Mouse (Mus musculus): ENCODE data around the gene Fbxl15. TPM values are rescaled to one million over a fixed set of nuclear protein-coding genes. Genes with fewer than 3 reads are reported as not detected.

The Fbxl15 gene
- polyA plus RNA-seq, 1 experiment = not detected

DNA sequence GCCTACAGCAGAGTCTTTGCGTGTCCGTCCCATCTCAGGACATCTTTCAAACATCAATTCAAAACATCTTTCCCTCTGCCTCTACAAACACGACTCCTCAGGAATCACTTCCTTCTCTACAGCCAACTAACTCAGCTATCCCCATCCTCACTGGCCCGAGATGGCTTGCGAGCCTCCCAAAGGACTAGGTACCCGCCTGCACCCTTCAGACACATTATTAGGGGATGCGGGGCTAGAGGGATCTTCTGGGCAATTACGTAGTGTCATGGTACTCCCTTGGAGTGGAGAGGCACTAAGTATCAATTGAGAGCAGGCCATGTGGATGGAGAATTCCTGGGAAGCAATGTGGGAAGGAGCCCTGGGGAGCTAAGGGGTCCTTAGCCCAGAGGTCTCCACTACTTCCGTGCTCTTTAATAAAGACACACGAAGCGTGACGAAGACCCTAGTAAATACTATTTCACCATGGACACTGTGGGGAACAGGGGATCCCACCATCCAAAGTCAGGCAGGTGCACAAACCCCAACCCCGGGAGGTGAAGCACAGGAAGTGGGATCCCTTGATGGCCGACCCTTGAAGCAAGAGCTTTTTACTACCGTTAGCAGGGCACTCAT is 9.8 kb downstream of the Fbxl15 start:
- TF ChIP-seq POLR2A (IDR thresholded peaks at IDR 0.05; ENCODE audit: insufficient read depth, low read depth, low read length) = no peak
- TF ChIP-seq CTCF (IDR thresholded peaks at IDR 0.05; ENCODE audit: insufficient read depth, low read depth, low read length) = no peak
- 19% methylated on average over 15 of the region's 15 CpGs for WGBS
- Histone ChIP-seq H3K4me1 (ENCODE audit: control insufficient read depth, insufficient read depth, low read length) (peaks cover 21% of the 10 kb centered on the region), H3K4me3 (ENCODE audit: insufficient read depth, low read depth, low read length) (peak overlapping the region; percentile 84), H3K27ac (ENCODE audit: insufficient read depth, low read depth, low read length) (peak overlapping the region; percentile 53)

DNA sequence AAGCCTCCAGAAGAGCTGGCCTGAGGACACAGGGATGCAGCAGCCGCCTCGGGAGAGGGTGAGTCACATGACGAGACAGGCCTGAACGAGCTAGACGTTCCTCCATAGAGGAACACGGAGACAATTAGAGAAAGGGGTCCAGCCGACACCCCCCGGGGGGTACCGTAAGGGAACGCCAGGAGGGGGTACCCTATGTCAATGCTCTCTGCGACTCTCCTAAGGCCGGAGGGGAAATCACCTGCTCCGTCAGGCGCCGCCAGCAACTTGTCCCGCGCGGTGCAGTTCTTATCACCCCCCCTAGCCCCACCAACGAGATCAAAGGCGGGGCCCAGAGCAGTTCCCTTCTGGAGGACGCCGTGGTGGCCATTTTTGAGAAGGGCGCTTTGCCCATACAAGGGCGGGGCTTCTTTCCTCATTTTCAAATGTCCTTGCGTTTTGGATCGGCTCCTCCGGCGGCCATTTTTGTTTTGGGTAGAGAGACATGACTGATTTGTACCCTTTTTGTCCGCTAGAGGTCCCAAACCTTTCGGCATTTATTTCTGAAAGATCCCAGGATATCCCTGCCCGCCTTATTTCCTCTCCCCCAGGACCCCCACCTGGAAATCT is 10.4 kb downstream of the Fbxl15 start, which contains the start of gene Cuedc2:
Gene Cuedc2, minus strand, starts transcription at position 372 of the 606 bp plus-strand sequence.
- under 1% methylated on average over 31 of the region's 31 CpGs for WGBS
- TF ChIP-seq CTCF (IDR thresholded peaks at IDR 0.05; ENCODE audit: insufficient read depth, low read depth, low read length) = no peak
- peak; percentile 31; the same call in 1 of the 2 replicates for TF ChIP-seq POLR2A (IDR thresholded peaks at IDR 0.05; ENCODE audit: insufficient read depth, low read depth, low read length)
- peaks cover 21% of the 10 kb centered on the region for H3K4me1 ChIP-seq (ENCODE audit: control insufficient read depth, insufficient read depth, low read length)
- H3K27ac ChIP-seq (ENCODE audit: insufficient read depth, low read depth, low read length) = peak within 1 kb of the TSS; percentile 53
- peak within 1 kb of the TSS; percentile 84 for H3K4me3 ChIP-seq (ENCODE audit: insufficient read depth, low read depth, low read length)

DNA sequence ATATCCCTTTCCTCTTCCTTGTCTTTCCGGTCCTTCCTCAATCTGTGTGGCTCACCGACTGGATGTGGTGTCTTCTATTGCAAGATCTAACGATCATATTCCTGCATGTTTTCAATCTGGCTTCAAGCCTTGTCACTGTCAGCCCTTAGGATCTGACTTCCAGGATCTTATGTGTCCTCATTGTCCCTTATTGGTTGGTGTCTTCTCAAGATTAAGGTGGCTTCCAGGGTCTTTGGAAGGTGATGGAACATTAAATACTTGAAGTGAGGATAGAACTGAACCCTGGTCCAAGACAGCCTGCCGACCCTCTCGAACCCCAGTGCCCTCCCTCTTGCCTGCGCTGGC is 10.9 kb downstream of the Fbxl15 start:
- WGBS = 13% methylated on average over 6 of the region's 6 CpGs
- H3K27ac ChIP-seq (ENCODE audit: insufficient read depth, low read depth, low read length) = peak overlapping the region; percentile 34
- peaks cover 21% of the 10 kb centered on the region for H3K4me1 ChIP-seq (ENCODE audit: control insufficient read depth, insufficient read depth, low read length)
- H3K4me3 ChIP-seq (ENCODE audit: insufficient read depth, low read depth, low read length) = peak overlapping the region; percentile 27
- no peak for TF ChIP-seq CTCF (IDR thresholded peaks at IDR 0.05; ENCODE audit: insufficient read depth, low read depth, low read length)

DNA sequence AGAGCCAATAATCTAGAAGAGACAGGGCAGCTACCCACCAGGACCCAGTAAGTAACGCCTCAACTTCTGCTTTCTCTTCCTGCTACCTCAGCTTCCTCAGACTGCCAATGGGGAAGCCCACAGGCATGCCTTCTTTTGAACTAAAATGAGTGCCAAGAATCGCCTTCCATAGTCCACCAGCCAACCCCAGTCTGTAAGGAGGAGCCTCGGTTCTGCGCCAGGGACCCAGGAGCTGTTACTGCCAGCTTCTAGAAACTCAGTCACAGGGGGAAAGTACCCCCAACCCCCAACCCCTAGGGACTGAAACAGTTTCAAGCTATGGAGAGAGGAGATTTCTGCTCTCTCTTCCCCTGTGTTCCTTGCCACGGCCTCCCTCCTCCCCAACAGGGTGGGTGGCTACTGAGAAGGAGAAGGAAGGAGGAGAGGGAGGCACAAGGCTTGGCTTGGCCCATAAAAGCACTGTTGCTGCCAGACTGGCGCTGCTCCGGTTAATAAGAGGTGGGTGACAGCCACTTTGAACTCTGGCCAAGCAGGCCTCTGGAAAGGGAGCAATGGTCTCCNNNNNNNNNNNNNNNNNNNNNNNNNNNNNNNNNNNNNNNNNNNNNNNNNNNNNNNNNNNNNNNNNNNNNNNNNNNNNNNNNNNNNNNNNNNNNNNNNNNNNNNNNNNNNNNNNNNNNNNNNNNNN is 11.4 kb downstream of the Fbxl15 start:
- Histone ChIP-seq H3K27ac (ENCODE audit: insufficient read depth, low read depth, low read length) (peak overlapping the region; percentile 34; the same call in 1 of the 2 replicates), H3K4me3 (ENCODE audit: insufficient read depth, low read depth, low read length) (no peak overlapping the region), H3K4me1 (ENCODE audit: control insufficient read depth, insufficient read depth, low read length) (peaks cover 21% of the 10 kb centered on the region)
- TF ChIP-seq CTCF (IDR thresholded peaks at IDR 0.05; ENCODE audit: insufficient read depth, low read depth, low read length) (no peak), POLR2A (IDR thresholded peaks at IDR 0.05; ENCODE audit: insufficient read depth, low read depth, low read length) (no peak)
- 16% methylated on average over 7 of the region's 7 CpGs for WGBS

DNA sequence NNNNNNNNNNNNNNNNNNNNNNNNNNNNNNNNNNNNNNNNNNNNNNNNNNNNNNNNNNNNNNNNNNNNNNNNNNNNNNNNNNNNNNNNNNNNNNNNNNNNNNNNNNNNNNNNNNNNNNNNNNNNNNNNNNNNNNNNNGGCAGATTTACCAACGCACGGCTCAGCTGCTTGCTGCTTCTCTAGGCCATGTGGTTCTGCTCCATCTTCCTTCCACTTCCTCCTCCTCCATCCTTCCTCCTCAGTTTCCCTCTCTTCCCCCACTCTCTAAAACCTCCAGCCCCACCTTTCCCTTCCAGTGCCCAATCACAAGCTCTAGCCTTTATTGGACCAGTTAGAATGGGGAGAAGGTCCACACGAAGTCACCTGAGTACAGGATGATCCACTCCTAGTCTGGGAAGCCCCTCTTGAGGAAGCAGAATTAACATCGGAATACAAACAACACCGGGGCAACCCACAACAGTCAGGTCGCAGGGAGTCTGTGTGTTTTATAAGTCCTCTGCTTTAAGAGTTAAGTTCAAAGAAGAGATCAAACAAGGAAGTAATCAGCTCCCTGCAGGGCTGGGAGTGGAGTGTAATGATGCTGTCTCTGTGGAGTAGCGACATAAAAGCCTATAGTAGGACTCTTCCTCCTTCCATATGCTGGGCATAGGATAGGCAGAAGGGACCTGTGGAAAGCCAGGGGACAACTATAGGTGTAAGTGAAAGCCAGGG is 16.9 kb downstream of the Fbxl15 start:
- no peak overlapping the region for H3K27ac ChIP-seq (ENCODE audit: insufficient read depth, low read depth, low read length)
- H3K4me3 ChIP-seq (ENCODE audit: insufficient read depth, low read depth, low read length) = no peak overlapping the region
- H3K4me1 ChIP-seq (ENCODE audit: control insufficient read depth, insufficient read depth, low read length) = peaks cover 11% of the 10 kb centered on the region
- TF ChIP-seq CTCF (IDR thresholded peaks at IDR 0.05; ENCODE audit: insufficient read depth, low read depth, low read length) (no peak), POLR2A (IDR thresholded peaks at IDR 0.05; ENCODE audit: insufficient read depth, low read depth, low read length) (no peak)
- 33% methylated on average over 7 of the region's 7 CpGs for WGBS

DNA sequence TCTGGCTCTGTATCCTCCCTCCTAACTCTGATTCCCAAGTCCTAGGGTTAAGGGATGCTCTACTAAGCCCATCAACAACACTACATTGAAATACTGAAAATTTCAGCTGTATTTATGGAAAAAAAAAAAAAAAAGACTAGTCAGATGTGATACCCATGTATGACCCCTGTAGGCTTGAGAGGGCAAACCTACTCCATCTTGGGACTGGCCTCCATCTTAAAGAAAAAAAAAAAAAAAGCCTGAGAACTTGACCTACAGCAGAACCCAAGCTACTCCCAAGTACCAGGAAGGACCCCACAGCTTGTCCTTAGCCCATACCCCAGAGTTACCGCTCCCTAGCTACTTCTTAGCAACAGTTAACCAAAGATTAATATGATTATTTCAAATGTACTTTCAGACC is 19.2 kb downstream of the Fbxl15 start:
- TF ChIP-seq CTCF (IDR thresholded peaks at IDR 0.05; ENCODE audit: insufficient read depth, low read depth, low read length) = no peak
- no peak for TF ChIP-seq POLR2A (IDR thresholded peaks at IDR 0.05; ENCODE audit: insufficient read depth, low read depth, low read length)
- Histone ChIP-seq H3K4me3 (ENCODE audit: insufficient read depth, low read depth, low read length) (no peak overlapping the region), H3K4me1 (ENCODE audit: control insufficient read depth, insufficient read depth, low read length) (peaks cover 8% of the 10 kb centered on the region; the same call in 1 of the 2 replicates), H3K27ac (ENCODE audit: insufficient read depth, low read depth, low read length) (no peak overlapping the region)
- WGBS = 100% methylated on average over 1 of the region's 1 CpGs

DNA sequence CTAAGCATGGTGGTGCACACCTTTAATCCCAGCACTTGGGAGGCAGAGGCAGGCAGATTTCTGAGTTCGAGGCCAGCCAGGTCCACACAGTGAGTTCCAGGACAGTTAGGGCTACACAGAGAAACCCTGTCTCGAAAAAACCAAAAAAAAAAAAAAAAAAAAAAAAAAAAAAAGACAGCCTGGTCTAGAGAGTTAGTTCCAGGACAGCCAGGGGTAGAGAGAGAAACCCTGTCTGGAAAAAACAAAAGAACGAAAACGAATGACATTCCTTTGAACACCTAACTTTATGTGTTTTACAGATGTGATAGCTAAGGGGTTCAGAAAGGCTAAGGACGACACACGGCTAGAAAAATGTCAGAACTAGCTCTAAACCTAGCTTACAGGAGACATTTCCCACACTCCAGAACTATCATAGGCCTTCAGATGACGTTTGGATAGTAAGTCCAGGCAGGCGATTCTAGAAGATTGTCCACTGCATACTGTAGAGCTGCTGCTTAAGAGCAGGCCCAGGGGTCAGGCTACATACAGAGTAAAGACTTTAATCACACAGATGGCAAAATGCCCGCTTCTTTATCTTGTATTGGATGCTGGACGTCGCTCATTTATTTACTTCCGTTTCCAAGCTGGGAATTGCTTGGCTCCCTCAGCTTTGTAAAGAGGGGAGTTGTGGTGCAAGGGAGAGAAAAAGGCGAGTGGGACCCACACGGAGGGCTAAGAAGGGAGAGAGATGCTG is 20.1 kb downstream of the Fbxl15 start:
- 18% methylated on average over 14 of the region's 14 CpGs for WGBS
- no peak for TF ChIP-seq CTCF (IDR thresholded peaks at IDR 0.05; ENCODE audit: insufficient read depth, low read depth, low read length)
- TF ChIP-seq POLR2A (IDR thresholded peaks at IDR 0.05; ENCODE audit: insufficient read depth, low read depth, low read length) = no peak
- Histone ChIP-seq H3K27ac (ENCODE audit: insufficient read depth, low read depth, low read length) (peak overlapping the region; percentile 90), H3K4me1 (ENCODE audit: control insufficient read depth, insufficient read depth, low read length) (peaks cover 8% of the 10 kb centered on the region; the same call in 1 of the 2 replicates), H3K4me3 (ENCODE audit: insufficient read depth, low read depth, low read length) (peak overlapping the region; percentile 54)

DNA sequence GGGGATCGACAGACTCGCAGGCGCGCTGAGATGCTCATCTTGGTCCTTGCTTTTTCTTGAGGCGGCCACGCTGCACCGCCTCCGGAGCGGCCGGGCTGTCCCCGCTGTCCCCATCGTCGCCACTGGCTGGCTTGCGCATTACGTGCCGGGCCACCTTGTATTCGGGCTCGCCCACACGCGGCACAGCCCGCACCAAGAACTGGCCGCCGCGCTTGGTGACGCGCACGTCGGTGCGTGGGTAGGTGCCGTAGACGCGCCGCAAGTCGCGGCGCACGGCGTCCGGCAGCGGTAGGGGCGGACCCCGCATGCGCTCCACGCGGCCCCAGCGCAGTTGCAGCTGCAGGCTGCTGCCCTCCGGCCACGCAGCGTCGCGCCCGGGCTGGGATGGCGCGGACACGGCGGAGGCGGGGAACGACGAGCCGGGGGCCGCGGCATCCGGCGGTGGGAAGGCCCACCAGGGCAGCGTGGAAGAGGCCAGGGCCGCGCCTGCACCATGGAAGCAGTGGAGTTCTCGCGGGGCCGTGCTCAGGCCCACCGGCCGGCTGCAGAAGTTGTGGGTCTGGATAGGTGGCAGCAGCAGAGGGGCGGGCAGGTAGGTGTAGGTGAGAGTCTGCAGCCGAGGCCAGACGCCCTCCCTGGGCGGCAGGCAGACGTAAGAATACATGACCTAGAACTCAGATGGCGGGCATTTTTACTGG is 20.9 kb downstream of the Fbxl15 start:
- H3K4me3 ChIP-seq (ENCODE audit: insufficient read depth, low read depth, low read length) = peak overlapping the region; percentile 54
- peaks cover 8% of the 10 kb centered on the region; the same call in 1 of the 2 replicates for H3K4me1 ChIP-seq (ENCODE audit: control insufficient read depth, insufficient read depth, low read length)
- peak; percentile 95 for TF ChIP-seq POLR2A (IDR thresholded peaks at IDR 0.05; ENCODE audit: insufficient read depth, low read depth, low read length)
- TF ChIP-seq CTCF (IDR thresholded peaks at IDR 0.05; ENCODE audit: insufficient read depth, low read depth, low read length) = no peak
- WGBS = under 1% methylated on average over 78 of the region's 78 CpGs
- peak overlapping the region; percentile 90 for H3K27ac ChIP-seq (ENCODE audit: insufficient read depth, low read depth, low read length)

All from olfactory bulb, adult 2 months (tissue).